Comparison of ENCODE assay signal across 8 mouse cellular contexts in genomic region chr11:101985990-101986389, GRCm38 (mm10). TPM values are rescaled to one million over a fixed set of nuclear protein-coding genes. Genes with fewer than 3 reads are reported as not detected.
DNase-seq lines count a peak whose midpoint lies in the region; TF ChIP-seq lines count a peak whose summit lies in the region.

No protein-coding gene starts in this region.

- peak; percentile 89 for DNase-seq in ES-CJ7 (ENCODE audit: low read depth, low spot score)
- peak; percentile 53 to 73 for DNase-seq in adrenal gland, postnatal 4 days (ENCODE audit: low spot score in 2 of 2)
- peak; percentile 87 to 92 for DNase-seq in heart, postnatal 14 days
- DNase-seq in layer of hippocampus, adult 9-11 months, result peak; percentile 84
- peak; percentile 87 for DNase-seq in lung, postnatal 25 days (ENCODE audit: low spot score)
- DNase-seq in right cerebral cortex, postnatal 10 days (ENCODE audit: low spot score in 2 of 2), result peak; percentile 88 to 92
- peak; percentile 41 for DNase-seq in urinary bladder, postnatal 10 days (ENCODE audit: low spot score)

- peak; percentile 93 for TF ChIP-seq CTCF in embryonic fibroblast, embryonic 13.5 days (IDR thresholded peaks at IDR 0.05; ENCODE audit: borderline replicate concordance, insufficient read depth, low read length)

- H3K27ac ChIP-seq in embryonic fibroblast, embryonic 13.5 days (ENCODE audit: insufficient read depth, low read length), result no peak overlapping the region

- intact Hi-C loops in heart, postnatal 14 days (cut with DNase I), result loop anchor here (1.0 to 5.0 kb wide), 4 partner anchors 23 to 151 kb away; no protein-coding TSS in a partner anchor

- H3K4me3 ChIP-seq in embryonic fibroblast, embryonic 13.5 days (ENCODE audit: insufficient read depth, low read length), result no peak overlapping the region

- TF ChIP-seq POLR2A in embryonic fibroblast, embryonic 13.5 days (IDR thresholded peaks at IDR 0.05; ENCODE audit: low read depth, low read length), result no peak

- peaks cover 7% of the 10 kb centered on the region for H3K4me1 ChIP-seq in embryonic fibroblast, embryonic 13.5 days (ENCODE audit: control insufficient read depth, insufficient read depth, low read length)

RNA-seq across cellular contexts. Expression of gene Dusp3, which starts 0.8 kb away (rescaled TPM):
- total RNA-seq in adrenal gland, postnatal 4 days (2021), result 10 to 100 TPM; 62.2 to 71.6 TPM
- polyA plus RNA-seq in embryonic fibroblast, embryonic 13.5 days (2011; ENCODE audit: insufficient read length, low read depth, missing spikeins), result 34.8 and 49.4 TPM in 2 replicates
- total RNA-seq in heart, postnatal 14 days (2021), result 100 to 1,000 TPM; 130 to 137 TPM

RNA-seq across cellular contexts. Expression of gene Cfap97d1, which starts 1.9 kb away (rescaled TPM):
- not detected for total RNA-seq in adrenal gland, postnatal 4 days (2021)
- not detected in 2 replicates for polyA plus RNA-seq in embryonic fibroblast, embryonic 13.5 days (2011; ENCODE audit: insufficient read length, low read depth, missing spikeins)
- total RNA-seq in heart, postnatal 14 days (2021), result not detected

RNA-seq across cellular contexts. Expression of gene Sost, which starts 19.2 kb away (rescaled TPM):
- total RNA-seq in adrenal gland, postnatal 4 days (2021), result under 1 TPM; 0.20 to 0.25 TPM
- polyA plus RNA-seq in embryonic fibroblast, embryonic 13.5 days (2011; ENCODE audit: insufficient read length, low read depth, missing spikeins), result not detected in 2 replicates
- total RNA-seq in heart, postnatal 14 days (2021), result 1 to 10 TPM in 1 of 2 experiments, under 1 TPM in 1; 0.68 to 1.3 TPM

RNA-seq across cellular contexts. Expression of gene Mpp3, which starts 42.3 kb away (rescaled TPM):
- total RNA-seq in adrenal gland, postnatal 4 days (2021), result 10 to 100 TPM; 19.2 to 24.4 TPM
- 0.40 and 0.42 TPM in 2 replicates for polyA plus RNA-seq in embryonic fibroblast, embryonic 13.5 days (2011; ENCODE audit: insufficient read length, low read depth, missing spikeins)
- total RNA-seq in heart, postnatal 14 days (2021), result 1 to 10 TPM; 4.3 to 5.2 TPM

RNA-seq across cellular contexts. Expression of gene Cd300lg, which starts 55.3 kb away (rescaled TPM):
- total RNA-seq in adrenal gland, postnatal 4 days (2021), result 10 to 100 TPM; 10.7 to 15.6 TPM
- polyA plus RNA-seq in embryonic fibroblast, embryonic 13.5 days (2011; ENCODE audit: insufficient read length, low read depth, missing spikeins), result not detected in 2 replicates
- total RNA-seq in heart, postnatal 14 days (2021), result 10 to 100 TPM; 61.8 to 69.1 TPM
